Mouse (Mus musculus) hindbrain, embryonic 10.5 days (tissue): ENCODE data around the gene Casp8ap2. TPM values are rescaled to one million over a fixed set of nuclear protein-coding genes. Genes with fewer than 3 reads are reported as not detected.

ENCODE experiments used
- DNase-seq: peaks from one replicate; pipeline ENCODE4 v3.0.0-alpha.2; 2017; ENCODE audit warnings: low spot score
- H3K27ac ChIP-seq: fragments of 300-500 bp; sonication (generic); 2 replicates; pipeline ENCODE4 v1.5.1; 2016; ENCODE audit warnings: mild to moderate bottlenecking, moderate library complexity
- H3K27me3 ChIP-seq: fragments of 300-500 bp; sonication (generic); 2 replicates; pipeline ENCODE4 v1.6.1; 2016; ENCODE audit warnings: mild to moderate bottlenecking; ENCODE audit not compliant: poor library complexity, insufficient read depth, severe bottlenecking
- H3K36me3 ChIP-seq: fragments of 300-500 bp; sonication (generic); 2 replicates; pipeline ENCODE4 v1.6.1; 2016; ENCODE audit warnings: mild to moderate bottlenecking, moderate library complexity
- H3K4me1 ChIP-seq: fragments of 300-500 bp; sonication (generic); replicated peaks from 2 replicates; pipeline ENCODE4 v1.6.1; 2016; ENCODE audit warnings: mild to moderate bottlenecking
- H3K4me3 ChIP-seq: fragments of 300-500 bp; sonication (generic); 2 replicates; pipeline ENCODE4 v1.5.1; 2016; ENCODE audit warnings: mild to moderate bottlenecking, moderate library complexity
- H3K9me3 ChIP-seq: fragments of 300-500 bp; sonication (generic); 2 replicates; pipeline ENCODE4 v1.6.1; 2016; ENCODE audit warnings: mild to moderate bottlenecking, moderate library complexity
- WGBS: fragments of 180-500 bp; shearing (Covaris S2); methylation state at CpG from one replicate; pipeline ENCODE4 v1.1.7; 2016; 5-methylcytosine and 5-hydroxymethylcytosine counted together
- polyA plus RNA-seq: library from polyadenylated mRNA; unstranded; fragments of >200 nt; fragmentation: Nextera tagmentation; extraction: Ambion mirVana; gene quantifications from 2 replicates; pipeline ENCODE4 v1.2.1, GENCODE M21; 2016

Casp8ap2 gene
- polyA plus RNA-seq, 1 experiment from 2014 or later, result 43.2 TPM

DNA sequence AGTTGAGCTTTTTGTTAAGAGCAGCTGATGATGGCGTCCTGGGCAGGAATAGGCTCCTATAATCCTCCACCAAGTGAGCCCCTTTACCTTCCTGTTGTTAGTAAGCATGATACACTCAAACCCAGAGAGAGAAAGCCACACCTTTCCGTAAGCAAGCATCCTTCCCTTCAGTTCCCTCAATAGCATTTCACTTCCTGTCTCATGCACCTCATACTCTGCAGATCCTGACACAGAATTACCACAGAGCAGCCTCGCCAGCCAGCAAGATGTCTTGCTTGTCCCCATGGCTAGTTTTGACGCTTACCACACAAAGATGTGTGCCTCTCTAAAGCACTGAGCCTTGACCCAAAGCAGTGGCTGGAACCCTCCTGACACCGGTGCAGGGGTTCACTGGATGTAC, 27.7 kb upstream of the Casp8ap2 start:
- no peak overlapping the region for H3K27ac ChIP-seq
- 87% methylated on average over 5 of the region's 5 CpGs for WGBS
- H3K4me1 ChIP-seq, result no peaks in the 10 kb centered on the region
- H3K36me3 ChIP-seq, result no peaks in the 10 kb centered on the region
- no peak overlapping the region for H3K4me3 ChIP-seq
- no peaks in the 10 kb centered on the region for H3K27me3 ChIP-seq
- DNase-seq, result no peak
- H3K9me3 ChIP-seq, result no peaks in the 10 kb centered on the region

DNA sequence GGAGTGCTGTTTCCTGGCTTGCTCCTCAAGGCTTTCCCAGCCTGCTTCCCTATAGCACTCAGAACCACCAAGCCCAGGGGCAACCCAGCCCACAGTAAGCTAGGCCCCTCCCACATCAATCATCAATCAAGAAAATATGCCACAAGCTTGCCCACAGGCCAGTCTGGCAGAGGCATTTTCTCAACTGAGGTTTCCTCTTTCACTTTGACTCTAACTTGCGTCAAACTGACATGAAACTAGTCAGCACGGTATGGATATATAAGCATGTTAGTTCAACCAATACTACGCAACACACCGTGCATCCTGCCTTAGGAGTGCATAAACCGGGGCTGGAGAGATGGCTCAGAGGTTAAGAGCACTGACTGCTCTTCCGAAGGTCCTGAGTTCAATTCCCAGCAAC, 27.0 kb upstream of the Casp8ap2 start:
- no peaks in the 10 kb centered on the region for H3K4me1 ChIP-seq
- H3K27ac ChIP-seq, result no peak overlapping the region
- 91% methylated on average over 6 of the region's 6 CpGs for WGBS
- H3K9me3 ChIP-seq, result no peaks in the 10 kb centered on the region
- H3K27me3 ChIP-seq, result no peaks in the 10 kb centered on the region
- DNase-seq, result no peak
- no peaks in the 10 kb centered on the region for H3K36me3 ChIP-seq
- H3K4me3 ChIP-seq, result no peak overlapping the region

DNA sequence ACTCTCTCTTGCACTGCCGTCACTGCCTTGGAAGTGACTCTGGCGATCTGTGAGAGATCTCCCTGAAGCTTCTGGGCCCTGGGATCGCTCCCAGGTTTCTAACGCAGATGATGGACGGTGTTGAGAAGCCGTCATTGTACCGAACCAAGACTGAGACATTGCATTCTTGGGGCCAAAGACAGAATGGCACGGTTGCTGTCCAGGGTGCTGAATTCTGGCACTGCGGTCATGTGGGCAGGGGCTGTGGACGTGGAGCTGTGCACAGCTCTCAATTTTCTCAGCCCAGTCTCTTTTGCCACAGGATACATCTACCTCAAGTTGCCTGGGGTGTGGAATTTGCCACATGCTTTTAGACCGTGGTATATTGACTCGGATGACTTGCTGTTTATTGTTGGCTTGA, 14.1 kb upstream of the Casp8ap2 start:
- H3K4me1 ChIP-seq, result no peaks in the 10 kb centered on the region
- H3K36me3 ChIP-seq, result no peaks in the 10 kb centered on the region
- WGBS, result 32% methylated on average over 12 of the region's 12 CpGs
- H3K9me3 ChIP-seq, result no peaks in the 10 kb centered on the region
- H3K4me3 ChIP-seq, result no peak overlapping the region
- H3K27me3 ChIP-seq, result no peaks in the 10 kb centered on the region
- no peak overlapping the region for H3K27ac ChIP-seq
- DNase-seq, result peak; percentile 64

DNA sequence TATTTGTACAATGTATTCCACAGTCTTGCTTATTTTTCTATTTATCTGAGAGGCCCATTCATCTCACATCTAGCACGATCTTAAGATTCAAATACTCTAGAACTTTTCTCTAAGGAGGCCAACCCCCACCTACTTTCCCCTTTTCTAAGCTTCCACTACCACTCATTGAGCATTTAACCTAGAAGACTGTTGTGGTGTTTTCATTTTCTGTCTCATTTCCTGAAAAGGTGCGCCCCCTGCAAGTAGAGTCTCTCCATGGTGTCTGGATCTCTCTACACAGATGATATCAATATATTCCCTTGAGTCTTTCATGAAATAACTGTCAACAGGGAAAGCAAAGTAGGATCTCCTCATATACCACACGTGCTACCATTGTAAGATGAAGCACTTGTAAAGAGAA, 12.6 kb upstream of the Casp8ap2 start, which contains the start of gene Gja10:
Gene Gja10, minus strand, starts transcription at position 101 of the 400 bp plus-strand sequence.
- no peak within 1 kb of the TSS for H3K27ac ChIP-seq
- no peaks in the 10 kb centered on the region for H3K36me3 ChIP-seq
- H3K4me3 ChIP-seq, result no peak within 1 kb of the TSS
- no peaks in the 10 kb centered on the region for H3K9me3 ChIP-seq
- no peaks in the 10 kb centered on the region for H3K27me3 ChIP-seq
- WGBS, result 76% methylated on average over 3 of the region's 3 CpGs
- H3K4me1 ChIP-seq, result no peaks in the 10 kb centered on the region
- DNase-seq, result no peak

DNA sequence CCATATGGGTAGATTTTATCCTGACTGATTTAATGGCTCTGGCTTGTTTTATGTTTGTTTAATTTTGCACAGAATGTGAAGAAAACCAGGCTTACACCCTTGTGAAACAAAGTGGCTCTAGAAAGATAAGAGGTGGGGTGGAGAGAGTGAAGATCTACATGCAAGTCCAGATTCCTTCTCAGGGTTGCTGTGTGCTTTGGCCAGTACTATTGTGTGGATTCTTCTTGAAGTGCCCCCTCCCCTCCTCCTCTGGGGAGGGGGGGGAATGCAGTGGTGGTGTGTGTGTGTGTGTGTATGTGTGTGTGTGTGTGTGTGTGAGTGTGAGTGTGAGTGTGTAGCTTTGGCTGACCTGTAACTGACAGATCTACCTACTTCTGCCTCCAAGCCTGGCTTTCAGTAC, 6.4 kb downstream of the Casp8ap2 start:
- DNase-seq, result no peak
- peaks cover 69% of the 10 kb centered on the region for H3K36me3 ChIP-seq
- no peaks in the 10 kb centered on the region for H3K9me3 ChIP-seq
- H3K4me1 ChIP-seq, result peaks cover 15% of the 10 kb centered on the region
- no peak overlapping the region for H3K27ac ChIP-seq
- no peak overlapping the region for H3K4me3 ChIP-seq
- H3K27me3 ChIP-seq, result no peaks in the 10 kb centered on the region

DNA sequence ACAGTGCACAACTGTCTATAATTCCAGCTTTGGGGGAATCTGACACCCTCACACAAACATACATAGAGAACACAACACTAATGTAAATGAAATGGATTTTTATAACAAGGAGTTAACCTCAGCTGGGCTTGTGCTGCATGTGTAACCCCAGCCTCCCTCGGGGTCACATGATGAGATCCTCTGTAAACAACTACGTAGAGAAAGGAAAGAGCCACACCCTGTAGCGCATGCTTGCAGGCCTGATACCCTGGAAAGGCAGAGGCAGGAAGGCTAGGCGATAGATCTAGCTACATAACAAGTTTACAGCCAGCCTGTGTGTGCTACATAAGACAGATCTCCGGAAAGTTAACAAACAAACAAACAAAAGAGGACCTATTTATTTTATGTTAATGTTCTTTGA, 36.4 kb downstream of the Casp8ap2 start:
- no peak overlapping the region for H3K4me3 ChIP-seq
- no peak for DNase-seq
- no peaks in the 10 kb centered on the region for H3K4me1 ChIP-seq
- H3K27ac ChIP-seq, result no peak overlapping the region
- 85% methylated on average over 5 of the region's 5 CpGs for WGBS
- H3K9me3 ChIP-seq, result no peaks in the 10 kb centered on the region
- H3K27me3 ChIP-seq, result no peaks in the 10 kb centered on the region
- peaks cover 72% of the 10 kb centered on the region for H3K36me3 ChIP-seq

DNA sequence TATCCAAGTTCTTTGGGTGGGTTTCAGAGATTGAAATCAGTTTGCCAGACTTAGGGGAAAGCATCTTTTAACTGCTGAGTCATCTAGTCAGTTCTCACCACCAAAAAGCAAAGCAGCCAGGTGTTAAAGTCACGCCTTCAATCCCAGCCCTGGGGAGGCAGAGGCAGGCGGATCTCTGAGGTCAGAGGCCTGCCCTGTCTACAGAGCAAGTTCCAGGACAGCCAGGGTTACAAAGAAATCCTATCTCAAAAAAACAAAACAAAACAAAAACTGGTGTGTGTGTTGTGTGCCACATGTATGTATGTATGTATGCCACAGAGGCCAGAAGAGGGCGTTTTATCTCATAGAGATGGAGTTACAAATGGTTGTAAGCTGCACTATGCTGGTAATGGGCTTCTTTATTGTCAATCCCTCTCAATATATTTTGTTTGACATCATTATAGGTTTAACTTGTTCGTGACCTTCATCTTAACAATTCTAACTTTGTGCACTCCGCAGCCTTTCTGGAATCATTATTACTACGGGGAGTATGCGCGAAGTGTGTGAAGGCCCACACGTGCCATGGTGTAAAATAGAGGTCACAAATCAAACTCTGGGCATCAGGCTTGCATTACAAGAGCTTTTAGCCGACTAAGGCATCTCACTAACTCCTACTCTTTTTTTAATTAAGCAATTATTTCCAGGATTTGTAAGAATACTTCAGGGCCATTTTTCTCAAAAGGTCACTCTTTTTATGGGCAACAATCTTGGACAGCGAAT, 41.1 kb downstream of the Casp8ap2 start:
- Histone ChIP-seq H3K4me3 (peak overlapping the region; percentile 96), H3K27ac (peak overlapping the region; percentile 84), H3K4me1 (peaks cover 11% of the 10 kb centered on the region), H3K27me3 (no peaks in the 10 kb centered on the region), H3K9me3 (no peaks in the 10 kb centered on the region), H3K36me3 (peaks cover 40% of the 10 kb centered on the region)
- DNase-seq, result no peak
- 55% methylated on average over 11 of the region's 11 CpGs for WGBS

DNA sequence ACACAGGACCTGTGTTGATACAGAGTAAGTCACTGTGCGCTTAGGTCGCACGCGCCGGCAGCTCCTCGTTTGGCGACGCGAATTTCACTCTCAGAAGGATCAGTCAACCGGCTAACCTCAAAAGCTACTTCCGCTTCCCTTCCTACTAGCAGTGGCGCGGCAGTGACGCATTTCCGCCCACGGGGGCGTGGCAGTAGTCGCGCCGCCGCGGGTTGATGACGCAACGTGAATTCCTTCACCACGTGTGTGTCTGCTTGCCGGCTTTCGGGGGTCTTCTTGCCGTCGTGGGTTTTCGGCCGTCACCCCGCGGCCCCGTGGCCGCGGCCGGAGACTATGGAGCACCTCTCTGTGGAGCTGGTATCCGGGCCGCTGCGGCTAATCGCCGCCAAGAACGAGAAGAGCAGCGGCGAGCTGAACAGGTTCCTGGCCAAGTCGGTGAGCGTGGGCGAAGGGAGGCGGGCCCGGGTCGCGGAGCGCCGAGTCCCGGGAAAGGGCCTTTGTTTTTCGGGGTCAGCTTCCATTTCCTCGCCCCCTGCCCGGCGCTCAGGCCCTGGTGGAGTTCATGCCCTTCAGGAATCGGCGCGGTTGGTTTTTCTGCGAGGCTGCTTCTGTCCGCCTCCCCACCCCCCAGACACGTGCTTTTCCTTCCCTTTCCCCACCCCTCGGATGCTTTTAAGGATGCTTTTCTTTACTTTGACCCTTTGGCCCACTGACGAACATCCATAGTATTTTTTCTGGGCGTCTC, 41.8 kb downstream of the Casp8ap2 start, which contains the start of gene Mdn1:
Gene Mdn1, plus strand, starts transcription at position 202 of the 745 bp plus-strand sequence.
- Histone ChIP-seq H3K27me3 (no peaks in the 10 kb centered on the region), H3K9me3 (no peaks in the 10 kb centered on the region), H3K27ac (peak within 1 kb of the TSS; percentile 84), H3K4me1 (peaks cover 11% of the 10 kb centered on the region), H3K36me3 (peaks cover 38% of the 10 kb centered on the region), H3K4me3 (peak within 1 kb of the TSS; percentile 96)
- WGBS, result under 1% methylated on average over 68 of the region's 68 CpGs
- DNase-seq, result peak; percentile 96

DNA sequence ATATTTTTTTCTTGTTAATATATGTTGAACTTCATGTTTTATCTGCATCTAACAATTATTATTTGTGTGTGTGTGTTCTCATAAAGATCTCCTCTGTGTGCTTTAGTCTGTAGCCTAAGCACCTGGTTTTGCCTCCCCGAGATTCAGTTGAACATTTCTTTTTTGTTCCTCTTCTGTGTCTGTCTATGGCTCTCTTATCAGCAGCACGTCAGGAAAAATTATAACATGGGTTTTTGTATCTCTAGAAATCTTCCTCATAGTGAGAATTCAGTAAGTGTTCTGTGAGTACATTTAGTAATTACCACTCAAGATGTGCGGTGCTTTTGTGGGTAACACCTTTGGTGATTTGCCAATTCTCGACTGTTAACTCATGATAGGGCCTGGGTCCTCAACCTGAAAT, 50.6 kb downstream of the Casp8ap2 start:
- Histone ChIP-seq H3K4me1 (no peaks in the 10 kb centered on the region), H3K36me3 (peaks cover 91% of the 10 kb centered on the region), H3K27ac (no peak overlapping the region), H3K9me3 (no peaks in the 10 kb centered on the region), H3K27me3 (no peaks in the 10 kb centered on the region), H3K4me3 (no peak overlapping the region)
- 92% methylated on average over 4 of the region's 4 CpGs for WGBS
- no peak for DNase-seq

DNA sequence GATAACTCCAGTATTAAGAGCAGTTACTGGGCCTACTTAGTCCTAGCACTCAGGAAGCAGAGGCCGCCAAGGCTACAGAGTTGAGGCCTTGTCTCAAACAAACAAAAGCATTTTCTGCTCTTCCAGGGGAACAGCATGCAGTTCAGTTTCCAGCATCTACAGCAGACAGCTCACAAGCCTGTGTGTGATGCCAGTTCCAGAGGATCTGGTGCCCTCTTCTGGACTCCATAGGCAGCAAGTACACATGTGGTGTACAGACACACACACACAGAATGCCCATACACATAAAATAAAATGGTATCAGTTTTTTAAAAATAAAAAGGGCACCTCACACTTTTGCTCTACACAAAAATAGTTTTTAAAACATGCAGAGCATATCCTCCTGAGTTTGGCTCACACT, 53.0 kb downstream of the Casp8ap2 start:
- H3K4me1 ChIP-seq, result no peaks in the 10 kb centered on the region
- peaks cover 99% of the 10 kb centered on the region for H3K36me3 ChIP-seq
- no peak overlapping the region for H3K4me3 ChIP-seq
- DNase-seq, result no peak
- no peaks in the 10 kb centered on the region for H3K27me3 ChIP-seq
- H3K9me3 ChIP-seq, result no peaks in the 10 kb centered on the region
- 85% methylated on average over 1 of the region's 1 CpGs for WGBS
- no peak overlapping the region for H3K27ac ChIP-seq

DNA sequence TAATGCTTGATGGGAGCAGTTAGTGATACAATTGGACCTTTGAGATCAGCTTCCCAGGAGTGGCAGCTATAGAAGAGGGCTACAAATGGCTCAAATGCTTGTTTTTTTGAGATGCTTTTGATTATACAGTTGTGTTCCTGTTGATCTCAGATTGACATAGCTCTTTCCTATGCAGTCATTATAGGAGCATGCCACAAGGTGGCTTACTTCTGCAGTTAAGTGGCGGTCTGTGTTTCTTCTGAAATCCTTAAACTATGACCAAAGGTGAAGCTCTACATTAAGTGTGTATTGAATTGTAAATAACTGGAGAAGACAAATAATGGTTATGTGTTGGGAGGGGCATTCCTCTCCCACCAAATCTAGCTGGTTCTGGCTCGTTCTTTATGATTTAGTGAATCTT, 54.6 kb downstream of the Casp8ap2 start:
- Histone ChIP-seq H3K27ac (no peak overlapping the region), H3K4me3 (no peak overlapping the region), H3K27me3 (no peaks in the 10 kb centered on the region), H3K36me3 (peaks cover 98% of the 10 kb centered on the region), H3K9me3 (no peaks in the 10 kb centered on the region), H3K4me1 (no peaks in the 10 kb centered on the region)
- no peak for DNase-seq
- WGBS, result 92% methylated on average over 2 of the region's 2 CpGs

DNA sequence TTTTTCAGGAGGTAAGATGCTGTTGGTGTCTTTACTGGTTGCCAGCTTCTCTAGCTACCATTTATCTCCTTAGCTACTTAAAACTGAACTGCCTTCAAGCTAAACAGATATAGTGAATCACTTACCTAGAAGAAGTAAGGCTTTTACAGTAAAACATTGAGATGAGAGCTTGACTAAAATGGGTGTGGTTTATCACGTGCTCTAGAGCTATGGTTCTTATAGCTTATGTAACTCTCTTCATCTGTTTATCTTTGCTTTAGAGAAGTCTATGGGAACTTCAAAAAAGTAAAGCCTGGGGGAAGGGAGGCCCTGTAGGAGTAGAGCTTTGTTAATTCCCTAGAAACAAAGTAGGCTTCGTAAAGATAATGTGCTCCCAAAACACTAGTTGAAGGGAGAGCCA, 58.8 kb downstream of the Casp8ap2 start:
- H3K36me3 ChIP-seq, result peaks cover 99% of the 10 kb centered on the region
- no peaks in the 10 kb centered on the region for H3K9me3 ChIP-seq
- no peaks in the 10 kb centered on the region for H3K27me3 ChIP-seq
- no peak overlapping the region for H3K27ac ChIP-seq
- H3K4me1 ChIP-seq, result no peaks in the 10 kb centered on the region
- DNase-seq, result no peak
- H3K4me3 ChIP-seq, result no peak overlapping the region
- WGBS, result 95% methylated on average over 2 of the region's 2 CpGs

DNA sequence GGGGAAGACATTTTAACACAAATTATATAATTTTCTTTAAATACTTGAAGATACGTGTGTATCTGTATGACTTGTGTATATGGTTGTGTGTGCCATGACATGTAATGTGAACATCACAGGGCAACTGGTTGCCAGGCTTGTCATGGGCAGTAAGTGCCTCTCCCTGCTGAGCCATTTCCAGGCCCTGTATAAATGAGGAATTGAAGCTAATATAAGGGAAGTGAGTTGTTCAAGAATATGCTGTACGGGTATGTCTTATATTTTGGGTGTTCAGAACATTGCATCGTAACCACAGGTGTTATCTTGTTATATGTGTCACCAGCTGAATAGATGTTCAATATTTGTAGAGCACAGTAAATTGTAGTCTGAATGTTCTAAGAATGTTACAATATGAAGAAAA, 62.2 kb downstream of the Casp8ap2 start:
- H3K36me3 ChIP-seq, result peaks cover 99% of the 10 kb centered on the region
- H3K9me3 ChIP-seq, result no peaks in the 10 kb centered on the region
- no peak overlapping the region for H3K27ac ChIP-seq
- no peaks in the 10 kb centered on the region for H3K4me1 ChIP-seq
- 94% methylated on average over 3 of the region's 3 CpGs for WGBS
- no peak for DNase-seq
- no peak overlapping the region for H3K4me3 ChIP-seq
- no peaks in the 10 kb centered on the region for H3K27me3 ChIP-seq
